Mouse (Mus musculus) CD4-positive, CD25-positive, alpha-beta regulatory T cell, adult 2 months (primary cell): ENCODE measurements around the gene Golim4.
A peak's percentile ranks its signal among the peaks of the same experiment; 100 is the strongest.

Source experiments
- DNase-seq: peaks from one replicate; pipeline ENCODE4 v3.0.0-alpha.2; 2012; ENCODE audit warnings: low read depth, low spot score

Golim4 gene

GRCm38 (mm10) chr3:75926327-75926726 is 30.4 kb downstream of the Golim4 start:
- no peak for DNase-seq

- DNase-seq = no peak
Measured at GRCm38 (mm10) chr3:75925123-75925522, 31.6 kb downstream of the Golim4 start.

- no peak for DNase-seq
Measured at GRCm38 (mm10) chr3:75917770-75918503, 38.8 kb downstream of the Golim4 start.

GRCm38 (mm10) chr3:75912786-75913185 is 44.0 kb downstream of the Golim4 start:
- no peak for DNase-seq

- no peak for DNase-seq
Measured at GRCm38 (mm10) chr3:75910768-75911167, 46.0 kb downstream of the Golim4 start.

- peak; percentile 74 for DNase-seq
Measured at GRCm38 (mm10) chr3:75910257-75910656, 46.5 kb downstream of the Golim4 start.

- no peak for DNase-seq
Measured at GRCm38 (mm10) chr3:75901903-75902598, 54.7 kb downstream of the Golim4 start.

GRCm38 (mm10) chr3:75895075-75895474 is 61.7 kb downstream of the Golim4 start:
- DNase-seq = no peak

- no peak for DNase-seq
Measured at GRCm38 (mm10) chr3:75891581-75891980, 65.2 kb downstream of the Golim4 start.

GRCm38 (mm10) chr3:75889323-75889722 is 67.4 kb downstream of the Golim4 start:
- no peak for DNase-seq

GRCm38 (mm10) chr3:75881582-75881981 is 75.2 kb downstream of the Golim4 start:
- DNase-seq = no peak

- peak; percentile 31 for DNase-seq
Measured at GRCm38 (mm10) chr3:75879269-75879668, 77.5 kb downstream of the Golim4 start.

- DNase-seq = no peak
Measured at GRCm38 (mm10) chr3:75868886-75869285, 87.9 kb downstream of the Golim4 start.

GRCm38 (mm10) chr3:75864203-75864602 is 92.5 kb downstream of the Golim4 start:
- DNase-seq = peak; percentile 5

GRCm38 (mm10) chr3:75861677-75862076 is 95.1 kb downstream of the Golim4 start:
- DNase-seq = peak; percentile 74

- DNase-seq = no peak
Measured at GRCm38 (mm10) chr3:75860760-75861159, 96.0 kb downstream of the Golim4 start.

- DNase-seq = no peak
Measured at GRCm38 (mm10) chr3:75835286-75835967, 121.3 kb downstream of the Golim4 start.

- DNase-seq = peak; percentile 15
Measured at GRCm38 (mm10) chr3:75834827-75835226, 121.9 kb downstream of the Golim4 start.
